Mouse (Mus musculus) spleen, adult 2 months (tissue): ENCODE results near the gene Ppil1. TPM values are rescaled to one million over a fixed set of nuclear protein-coding genes. Genes with fewer than 3 reads are reported as not detected.

Experiments
- DNase-seq, 2 experiments: peaks; one replicate each; pipeline versions ENCODE4 v3.0.0 to v3.0.0-alpha.2; 2012 to 2021; ENCODE audit warnings: low spot score in 2 of 2, low read depth in 1 of 2
- H3K27ac ChIP-seq: fragments of 200-500 bp; 2 replicates; pipeline ENCODE4 v1.5.1; 2012; ENCODE audit warnings: low read length, inconsistent platforms; ENCODE audit not compliant: insufficient read depth
- H3K27me3 ChIP-seq: fragments of 200-500 bp; 2 replicates; pipeline ENCODE4 v1.6.1; 2012; ENCODE audit warnings: mild to moderate bottlenecking, moderate library complexity, low read length, inconsistent platforms; ENCODE audit not compliant: control insufficient read depth, insufficient read depth
- H3K36me3 ChIP-seq: fragments of 200-500 bp; 2 replicates; pipeline ENCODE4 v1.6.1; 2012; ENCODE audit warnings: mild to moderate bottlenecking, low read length, inconsistent platforms; ENCODE audit not compliant: control insufficient read depth, insufficient read depth
- H3K4me1 ChIP-seq: fragments of 200-500 bp; 2 replicates; pipeline ENCODE4 v1.6.1; 2011; ENCODE audit warnings: inconsistent platforms; ENCODE audit not compliant: control insufficient read depth, insufficient read depth, insufficient read length
- H3K4me3 ChIP-seq: fragments of 200-500 bp; 2 replicates; pipeline ENCODE4 v1.5.1; 2011; ENCODE audit warnings: mild to moderate bottlenecking, inconsistent platforms; ENCODE audit not compliant: insufficient read depth, insufficient read length; ENCODE audit errors: extremely low read depth
- CTCF ChIP-seq: fragments of 200-500 bp; IDR thresholded peaks from 2 replicates; pipeline ENCODE4 v1.5.1; 2011; ENCODE audit warnings: mild to moderate bottlenecking, inconsistent platforms; ENCODE audit not compliant: insufficient read depth, insufficient read length, insufficient replicate concordance; ENCODE audit errors: extremely low read depth
- POLR2A ChIP-seq: fragments of 200-500 bp; IDR thresholded peaks from 2 replicates; pipeline ENCODE4 v1.6.1; 2011; ENCODE audit warnings: low read depth, low read length, inconsistent platforms
- WGBS: fragments of 180-500 bp; shearing (Covaris S2); methylation state at CpG from one replicate; pipeline ENCODE4 v1.1.7; 2018; 5-methylcytosine and 5-hydroxymethylcytosine counted together
- polyA plus RNA-seq: library from polyadenylated mRNA; depleted of rRNA; stranded (reverse); fragments of >200 nt; gene quantifications from 2 replicates; pipeline ENCODE4 v1.2.3, GENCODE M21; 2012

The Ppil1 gene
- polyA plus RNA-seq, 1 experiment, result 24.8 TPM

DNA sequence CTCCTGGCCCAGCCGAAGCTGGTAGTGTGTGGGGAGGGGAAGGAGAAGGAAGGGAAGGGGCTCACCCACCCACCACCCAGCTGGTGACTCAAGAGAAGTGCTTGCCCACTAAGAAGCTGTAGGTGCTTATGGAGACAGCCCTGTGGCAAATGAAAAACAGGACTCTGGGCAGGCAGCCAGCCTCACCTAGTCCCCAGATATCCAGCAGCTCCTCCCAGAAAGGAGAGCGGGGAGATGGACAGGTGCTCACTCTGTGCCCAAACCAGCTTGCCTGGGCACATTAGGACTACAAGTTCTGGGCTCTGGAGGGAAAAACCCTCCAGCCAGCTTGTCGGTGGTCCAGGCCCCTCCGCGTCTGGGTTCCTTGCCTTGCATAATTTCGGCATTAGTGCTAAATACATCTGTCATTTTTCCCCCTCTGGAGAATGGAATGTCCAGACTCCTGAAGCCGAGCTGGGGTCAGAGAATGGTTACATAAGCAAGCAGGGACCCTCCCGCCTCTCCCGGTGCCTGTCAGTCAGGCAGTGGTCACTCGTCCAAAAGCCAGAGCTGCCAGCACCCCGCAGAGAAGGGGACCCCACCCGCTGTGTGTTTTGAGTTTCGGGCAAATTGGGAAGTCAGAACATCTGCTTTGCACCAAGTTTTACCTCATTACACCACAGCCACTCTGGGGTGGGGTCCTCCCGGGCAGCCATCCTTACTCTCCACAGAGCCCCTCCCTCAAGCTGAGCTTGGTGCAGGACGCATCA is 41.2 kb upstream of the Ppil1 start:
- WGBS, result 24% methylated on average over 15 of the region's 15 CpGs
- no peak for TF ChIP-seq CTCF
- TF ChIP-seq POLR2A, result no peak
- Histone ChIP-seq H3K4me1 (peaks cover 40% of the 10 kb centered on the region; the same call in 1 of the 2 replicates), H3K36me3 (peaks cover 10% of the 10 kb centered on the region), H3K27ac (peak overlapping the region; percentile 90), H3K27me3 (no peaks in the 10 kb centered on the region), H3K4me3 (peak overlapping the region; percentile 25; the same call in 1 of the 2 replicates)
- DNase-seq, result peak in 1 of 2 experiments; percentile 52

DNA sequence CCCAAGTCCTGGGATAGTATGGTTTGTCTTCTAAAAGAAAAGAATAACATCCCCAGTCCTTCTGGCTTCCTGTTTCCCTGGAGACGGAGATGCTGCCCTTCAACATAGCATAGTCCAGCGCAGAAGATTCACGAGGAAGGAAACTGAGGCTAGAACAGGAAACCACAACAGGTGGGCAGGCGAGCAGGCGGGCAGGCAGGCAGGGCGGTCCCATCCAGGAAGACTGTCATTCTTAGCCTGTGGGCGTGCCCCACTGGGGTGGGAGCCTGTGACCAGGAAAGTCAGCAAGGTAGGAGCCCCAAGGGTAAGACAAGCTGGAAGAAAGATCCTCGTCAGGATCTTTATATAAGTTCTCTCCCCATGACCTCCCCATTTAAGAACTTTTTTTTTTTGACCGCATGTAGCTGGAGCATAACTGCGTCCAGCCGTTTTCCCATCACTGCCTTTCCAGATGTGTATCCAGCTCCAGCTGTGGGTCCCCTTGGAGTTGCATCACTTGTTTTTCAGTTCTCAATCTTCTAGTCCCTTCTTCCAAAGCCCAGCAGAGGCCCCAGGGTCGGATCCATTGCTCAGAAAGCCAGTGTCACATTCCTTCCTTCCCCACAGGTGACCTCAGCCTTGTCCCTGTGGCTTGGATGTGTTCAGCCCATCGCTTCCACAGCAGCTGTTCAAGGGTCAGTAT is 40.5 kb upstream of the Ppil1 start:
- Histone ChIP-seq H3K27ac (peak overlapping the region; percentile 90), H3K27me3 (no peaks in the 10 kb centered on the region), H3K4me3 (peak overlapping the region; percentile 25), H3K4me1 (peaks cover 40% of the 10 kb centered on the region; the same call in 1 of the 2 replicates), H3K36me3 (peaks cover 12% of the 10 kb centered on the region)
- peak in 1 of 2 experiments; percentile 85 for DNase-seq
- 7% methylated on average over 13 of the region's 13 CpGs for WGBS
- no peak for TF ChIP-seq CTCF
- no peak for TF ChIP-seq POLR2A

GRCm38 (mm10) chr17:29303856-29304255 is 39.9 kb upstream of the Ppil1 start:
- H3K36me3 ChIP-seq, result peaks cover 16% of the 10 kb centered on the region
- WGBS, result 26% methylated on average over 3 of the region's 3 CpGs
- peaks cover 40% of the 10 kb centered on the region; the same call in 1 of the 2 replicates for H3K4me1 ChIP-seq
- peak in 1 of 2 experiments; percentile 42 for DNase-seq
- H3K27me3 ChIP-seq, result no peaks in the 10 kb centered on the region
- no peak for TF ChIP-seq CTCF
- no peak for TF ChIP-seq POLR2A
- H3K4me3 ChIP-seq, result no peak overlapping the region
- peak overlapping the region; percentile 90 for H3K27ac ChIP-seq

DNA sequence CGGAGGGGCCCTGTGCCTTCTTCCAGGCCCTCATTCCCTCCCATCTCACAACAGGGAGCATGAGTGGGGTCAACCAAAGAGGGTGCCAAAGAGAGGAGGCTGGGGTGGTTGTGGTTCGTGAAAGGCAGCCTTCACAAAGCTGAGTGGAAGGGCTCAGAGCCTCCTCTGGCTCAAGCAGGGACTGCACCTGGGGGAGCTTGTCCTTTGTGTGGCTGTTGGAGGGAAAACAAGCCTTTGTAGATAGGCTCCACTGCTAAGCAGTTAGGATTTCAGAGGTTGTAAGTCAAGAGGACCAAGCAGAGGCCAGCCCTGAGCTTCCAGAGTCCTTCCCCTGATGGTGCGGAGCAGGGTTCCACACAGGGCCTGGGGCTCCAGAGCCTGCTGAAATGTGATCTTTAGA is 39.1 kb upstream of the Ppil1 start:
- peaks cover 40% of the 10 kb centered on the region; the same call in 1 of the 2 replicates for H3K4me1 ChIP-seq
- WGBS, result 50% methylated on average over 3 of the region's 3 CpGs
- TF ChIP-seq POLR2A (no peak), CTCF (peak; percentile 36; the same call in 1 of the 2 replicates)

GRCm38 (mm10) chr17:29302149-29302548 is 38.2 kb upstream of the Ppil1 start:
- DNase-seq, result no peak
- 79% methylated on average over 5 of the region's 5 CpGs for WGBS
- Histone ChIP-seq H3K27ac (peak overlapping the region; percentile 90; the same call in 1 of the 2 replicates), H3K36me3 (peaks cover 25% of the 10 kb centered on the region), H3K4me1 (peaks cover 40% of the 10 kb centered on the region; the same call in 1 of the 2 replicates), H3K4me3 (no peak overlapping the region), H3K27me3 (no peaks in the 10 kb centered on the region)
- TF ChIP-seq POLR2A, result no peak
- TF ChIP-seq CTCF, result no peak

More for the DNA sequence above, 39.1 kb upstream of the Ppil1 start:
- H3K27ac ChIP-seq, result peak overlapping the region; percentile 90
- H3K36me3 ChIP-seq, result peaks cover 19% of the 10 kb centered on the region
- H3K4me3 ChIP-seq, result no peak overlapping the region
- peak in 1 of 2 experiments; percentile 46 for DNase-seq
- no peaks in the 10 kb centered on the region for H3K27me3 ChIP-seq

- H3K27ac ChIP-seq, result no peak overlapping the region
- TF ChIP-seq CTCF, result no peak
- TF ChIP-seq POLR2A, result no peak
- H3K36me3 ChIP-seq, result peaks cover 30% of the 10 kb centered on the region
- H3K4me3 ChIP-seq, result no peak overlapping the region
- no peaks in the 10 kb centered on the region for H3K27me3 ChIP-seq
- peaks cover 35% of the 10 kb centered on the region; the same call in 1 of the 2 replicates for H3K4me1 ChIP-seq
- 95% methylated on average over 6 of the region's 6 CpGs for WGBS
- DNase-seq, result no peak
Observed at GRCm38 (mm10) chr17:29301421-29301820, 37.4 kb upstream of the Ppil1 start.
